Mouse (Mus musculus) E14TG2a.4 (cell line): ENCODE data around the gene Cfap157.

Experiments
- H3K27me3 ChIP-seq: 2 replicates; pipeline ENCODE4 v1.6.1; 2014; ENCODE audit warnings: low read length, control low read depth; ENCODE audit not compliant: insufficient read depth
- H3K36me3 ChIP-seq: 2 replicates; pipeline ENCODE4 v1.6.1; 2014; ENCODE audit warnings: low read length, control low read depth; ENCODE audit not compliant: insufficient read depth
- H3K4me1 ChIP-seq: replicated peaks from 2 replicates; pipeline ENCODE4 v1.6.1; 2014; ENCODE audit warnings: low read depth, low read length, control low read depth
- H3K4me3 ChIP-seq: replicated peaks from 2 replicates; pipeline ENCODE4 v1.5.1; 2014; ENCODE audit warnings: mild to moderate bottlenecking, low read length
- H3K9me3 ChIP-seq: 2 replicates; pipeline ENCODE4 v1.6.1; 2014; ENCODE audit warnings: low read length, control low read depth
- CTCF ChIP-seq: conservative IDR thresholded peaks from 2 replicates; pipeline ENCODE4 v1.5.1; 2014; ENCODE audit warnings: low read length
- NANOG ChIP-seq: IDR thresholded peaks from 2 replicates; pipeline ENCODE4 v1.6.1; 2014; ENCODE audit warnings: borderline replicate concordance, low read length, mixed read lengths
- POU5F1 ChIP-seq: IDR thresholded peaks from 2 replicates; pipeline ENCODE4 v1.6.1; 2014; ENCODE audit warnings: low read length, borderline replicate concordance

The Cfap157 gene

GRCm38 (mm10) chr2:32737008-32737407 lies 47.2 kb downstream of the Cfap157 start:
- H3K4me1 ChIP-seq = peaks cover 17% of the 10 kb centered on the region
- H3K27me3 ChIP-seq = peaks cover 39% of the 10 kb centered on the region
- no peaks in the 10 kb centered on the region for H3K36me3 ChIP-seq
- H3K4me3 ChIP-seq = no peak overlapping the region
- TF ChIP-seq CTCF (no peak), POU5F1 (no peak), NANOG (no peak)
- peaks cover 17% of the 10 kb centered on the region for H3K9me3 ChIP-seq

- peaks cover 17% of the 10 kb centered on the region for H3K9me3 ChIP-seq
- H3K4me1 ChIP-seq = peaks cover 12% of the 10 kb centered on the region
- TF ChIP-seq CTCF = no peak
- no peak for TF ChIP-seq POU5F1
- no peak for TF ChIP-seq NANOG
- H3K27me3 ChIP-seq = peaks cover 34% of the 10 kb centered on the region
- H3K36me3 ChIP-seq = no peaks in the 10 kb centered on the region
- H3K4me3 ChIP-seq = no peak overlapping the region
These were observed 47.9 kb downstream of the Cfap157 start for GRCm38 (mm10) chr2:32736306-32736829.

- Histone ChIP-seq H3K27me3 (peaks cover 22% of the 10 kb centered on the region), H3K4me3 (no peak overlapping the region), H3K4me1 (peaks cover 11% of the 10 kb centered on the region), H3K9me3 (peaks cover 17% of the 10 kb centered on the region), H3K36me3 (no peaks in the 10 kb centered on the region)
- no peak for TF ChIP-seq POU5F1
- no peak for TF ChIP-seq CTCF
- no peak for TF ChIP-seq NANOG
These were observed 49.3 kb downstream of the Cfap157 start for GRCm38 (mm10) chr2:32734933-32735332.

GRCm38 (mm10) chr2:32734480-32734879 lies 49.7 kb downstream of the Cfap157 start:
- peaks cover 18% of the 10 kb centered on the region for H3K27me3 ChIP-seq
- no peak overlapping the region for H3K4me3 ChIP-seq
- peaks cover 17% of the 10 kb centered on the region for H3K9me3 ChIP-seq
- H3K36me3 ChIP-seq = no peaks in the 10 kb centered on the region
- no peak for TF ChIP-seq CTCF
- no peak for TF ChIP-seq POU5F1
- no peak for TF ChIP-seq NANOG
- H3K4me1 ChIP-seq = peaks cover 16% of the 10 kb centered on the region

GRCm38 (mm10) chr2:32732695-32733094 lies 51.5 kb downstream of the Cfap157 start:
- H3K27me3 ChIP-seq = peaks cover 15% of the 10 kb centered on the region
- H3K4me3 ChIP-seq = no peak overlapping the region
- H3K4me1 ChIP-seq = peaks cover 28% of the 10 kb centered on the region
- TF ChIP-seq POU5F1 (no peak), CTCF (no peak), NANOG (no peak)
- H3K9me3 ChIP-seq = peaks cover 15% of the 10 kb centered on the region
- no peaks in the 10 kb centered on the region for H3K36me3 ChIP-seq

GRCm38 (mm10) chr2:32731911-32732310 lies 52.3 kb downstream of the Cfap157 start:
- H3K4me1 ChIP-seq = peaks cover 33% of the 10 kb centered on the region
- peaks cover 7% of the 10 kb centered on the region for H3K9me3 ChIP-seq
- peaks cover 12% of the 10 kb centered on the region for H3K27me3 ChIP-seq
- no peak overlapping the region for H3K4me3 ChIP-seq
- H3K36me3 ChIP-seq = no peaks in the 10 kb centered on the region
- TF ChIP-seq NANOG (no peak), POU5F1 (no peak), CTCF (no peak)

- peaks cover 35% of the 10 kb centered on the region for H3K4me1 ChIP-seq
- no peaks in the 10 kb centered on the region for H3K9me3 ChIP-seq
- no peaks in the 10 kb centered on the region for H3K36me3 ChIP-seq
- peaks cover 7% of the 10 kb centered on the region; the same call in 1 of the 2 replicates for H3K27me3 ChIP-seq
- TF ChIP-seq POU5F1 = no peak
- no peak for TF ChIP-seq CTCF
- TF ChIP-seq NANOG = no peak
- H3K4me3 ChIP-seq = no peak overlapping the region
These were observed 53.4 kb downstream of the Cfap157 start for GRCm38 (mm10) chr2:32730854-32731253.

GRCm38 (mm10) chr2:32729547-32729946 lies 54.7 kb downstream of the Cfap157 start:
- Histone ChIP-seq H3K9me3 (no peaks in the 10 kb centered on the region), H3K4me1 (peaks cover 40% of the 10 kb centered on the region), H3K4me3 (no peak overlapping the region), H3K27me3 (peaks cover 7% of the 10 kb centered on the region; the same call in 1 of the 2 replicates), H3K36me3 (no peaks in the 10 kb centered on the region)
- TF ChIP-seq NANOG (no peak), POU5F1 (no peak), CTCF (no peak)

- TF ChIP-seq CTCF (no peak), POU5F1 (no peak), NANOG (no peak)
- no peaks in the 10 kb centered on the region for H3K36me3 ChIP-seq
- no peaks in the 10 kb centered on the region for H3K9me3 ChIP-seq
- peak overlapping the region; percentile 18; the same call in 1 of the 2 replicates for H3K4me3 ChIP-seq
- H3K4me1 ChIP-seq = peaks cover 38% of the 10 kb centered on the region
- peaks cover 7% of the 10 kb centered on the region; the same call in 1 of the 2 replicates for H3K27me3 ChIP-seq
These were observed 55.8 kb downstream of the Cfap157 start for GRCm38 (mm10) chr2:32728463-32728862.
